Mouse (Mus musculus) effector memory CD4-positive, alpha-beta T cell, adult 7 months (primary cell): ENCODE data around the gene Tcea2. TPM values are rescaled to one million over a fixed set of nuclear protein-coding genes. Genes with fewer than 3 reads are reported as not detected.

Experiments used
- polyA plus RNA-seq: library from polyadenylated mRNA; unstranded; fragments of 100-300 nt; shearing (Covaris generic); gene quantifications from one replicate; pipeline ENCODE4 v1.2.1, GENCODE M21; 2017

Gene Tcea2
- 25.3 TPM for polyA plus RNA-seq

GRCm38 (mm10) chr2:181679951-181680715 lies at the start of gene Tcea2:
Gene Tcea2, plus strand, starts transcription at chr2:181680310.

GRCm38 (mm10) chr2:181656734-181657133 lies 23.4 kb upstream of the Tcea2 start, which contains the start of gene Gm29797:
Gene Gm29797, plus strand, starts transcription at chr2:181657034.

GRCm38 (mm10) chr2:181671326-181671725 lies 8.8 kb upstream of the Tcea2 start, which contains the start of gene Sox18:
Gene Sox18, minus strand, starts transcription at chr2:181671640.

GRCm38 (mm10) chr2:181693339-181694280 lies 13.5 kb downstream of the Tcea2 start, which contains the start of gene Rgs19:
Gene Rgs19, minus strand, starts transcription at chr2:181693977.

GRCm38 (mm10) chr2:181698241-181698640 lies 18.1 kb downstream of the Tcea2 start, which contains the start of gene Lkaaear1:
Gene Lkaaear1, minus strand, starts transcription at chr2:181698442.

GRCm38 (mm10) chr2:181714903-181715326 lies 34.8 kb downstream of the Tcea2 start, which contains the start of gene Oprl1:
Gene Oprl1, plus strand, starts transcription at chr2:181715016.

Other genes with a start within 250 kb of the Tcea2 start
- gene Zbtb46, start 220.9 kb upstream of the Tcea2 start, polyA plus RNA-seq = 33.2 TPM
- gene Abhd16b, start 187.1 kb upstream of the Tcea2 start, polyA plus RNA-seq = not detected
- 106 TPM for gene Tpd52l2, start 183.2 kb upstream of the Tcea2 start, polyA plus RNA-seq
- gene Dnajc5, start 159.8 kb upstream of the Tcea2 start, polyA plus RNA-seq = 146 TPM
- 104 TPM for gene Uckl1, start 95.4 kb upstream of the Tcea2 start, polyA plus RNA-seq
- 96.9 TPM for gene Prpf6, start 88.4 kb upstream of the Tcea2 start, polyA plus RNA-seq
- gene Zfp512b, start 87.5 kb upstream of the Tcea2 start, polyA plus RNA-seq = 26.8 TPM
- 12.5 TPM for gene Samd10, start 81.1 kb upstream of the Tcea2 start, polyA plus RNA-seq
- not detected for gene Gm29797, start 23.3 kb upstream of the Tcea2 start, polyA plus RNA-seq
- 0.32 TPM for gene Sox18, start 8.7 kb upstream of the Tcea2 start, polyA plus RNA-seq
- 118 TPM for gene Rgs19, start 13.7 kb downstream of the Tcea2 start, polyA plus RNA-seq
- gene Lkaaear1, start 18.1 kb downstream of the Tcea2 start, polyA plus RNA-seq = not detected
- gene Oprl1, start 34.7 kb downstream of the Tcea2 start, polyA plus RNA-seq = not detected
- not detected for gene Myt1, start 83.0 kb downstream of the Tcea2 start, polyA plus RNA-seq
- gene Pcmtd2, start 157.5 kb downstream of the Tcea2 start, polyA plus RNA-seq = 58.3 TPM
- 21.6 TPM for gene Polr3k, start 184.0 kb downstream of the Tcea2 start, polyA plus RNA-seq